8 mouse cellular contexts compared by ENCODE assay signal in genomic region chr17:56303847-56304586, GRCm38 (mm10). TPM values are rescaled to one million over a fixed set of nuclear protein-coding genes. Genes with fewer than 3 reads are reported as not detected.
DNase-seq lines count a peak whose midpoint lies in the region; ATAC-seq and TF ChIP-seq lines count a peak whose summit lies in the region.

No protein-coding gene starts in this region.

- under 1% methylated on average over 68 of the region's 68 CpGs for WGBS in hindbrain, embryonic 11.5 days
- 0% methylated on average over 67 of the region's 68 CpGs for WGBS in lung, postnatal 0 days

- TF ChIP-seq EP300 in lung, postnatal 0 days (IDR thresholded peaks at IDR 0.05): no peak

- no peaks in the 10 kb centered on the region for H3K9me3 ChIP-seq in hindbrain, embryonic 11.5 days (ENCODE audit: control insufficient read depth, low read length)
- H3K9me3 ChIP-seq in lung, postnatal 0 days (ENCODE audit: low read length): no peaks in the 10 kb centered on the region

- TF ChIP-seq CTCF in lung, postnatal 0 days (IDR thresholded peaks at IDR 0.05): no peak

- H3K4me2 ChIP-seq in hindbrain, embryonic 11.5 days (replicated peaks; ENCODE audit: low read depth, low read length): peak overlapping the region; percentile 95
- H3K4me2 ChIP-seq in lung, postnatal 0 days (replicated peaks; ENCODE audit: low read depth, low read length): peak overlapping the region; percentile 99

- peak overlapping the region; percentile 79 for H3K9ac ChIP-seq in hindbrain, embryonic 11.5 days (ENCODE audit: low read depth, low read length)
- H3K9ac ChIP-seq in lung, postnatal 0 days (replicated peaks; ENCODE audit: low read depth): peak overlapping the region; percentile 36

- H3K4me1 ChIP-seq in hindbrain, embryonic 11.5 days (replicated peaks; ENCODE audit: control insufficient read depth, insufficient read depth, low read length): peaks cover 16% of the 10 kb centered on the region
- H3K4me1 ChIP-seq in lung, postnatal 0 days (ENCODE audit: insufficient read depth, low read depth, low read length): peaks cover 17% of the 10 kb centered on the region

- no peaks in the 10 kb centered on the region for H3K27me3 ChIP-seq in hindbrain, embryonic 11.5 days (ENCODE audit: control insufficient read depth, insufficient read depth, low read length)
- H3K27me3 ChIP-seq in lung, postnatal 0 days (replicated peaks; ENCODE audit: insufficient read depth, low read length): no peaks in the 10 kb centered on the region

- DNase-seq in NIH3T3 (ENCODE audit: low read depth): peak; percentile 98
- DNase-seq in cerebellum, adult 9-11 months: peak; percentile 90
- peak; percentile 79 to 93 for DNase-seq in frontal cortex, adult 2 months (ENCODE audit: extremely low spot score in 1 of 2, low spot score in 1 of 2)
- DNase-seq in hindbrain, embryonic 11.5 days (ENCODE audit: low spot score): peak; percentile 98
- DNase-seq in layer of hippocampus, adult 9-11 months: peak; percentile 92
- peak; percentile 97 for DNase-seq in lung, postnatal 0 days (ENCODE audit: low spot score)
- peak; percentile 93 for DNase-seq in ovary, postnatal 10 days (ENCODE audit: low spot score)
- DNase-seq in thymus, postnatal 0 days (ENCODE audit: low spot score): peak; percentile 98

- peak overlapping the region; percentile 82 for H3K27ac ChIP-seq in hindbrain, embryonic 11.5 days (ENCODE audit: low read depth, low read length)
- H3K27ac ChIP-seq in lung, postnatal 0 days (ENCODE audit: low read length): peak overlapping the region; percentile 38; the same call in 1 of the 2 replicates

- H3K36me3 ChIP-seq in hindbrain, embryonic 11.5 days (ENCODE audit: control insufficient read depth, insufficient read depth, low read length): no peaks in the 10 kb centered on the region
- H3K36me3 ChIP-seq in lung, postnatal 0 days (ENCODE audit: insufficient read depth, low read length): no peaks in the 10 kb centered on the region

- peak overlapping the region; percentile 71 for H3K4me3 ChIP-seq in hindbrain, embryonic 11.5 days (ENCODE audit: low read depth, low read length)
- peak overlapping the region; percentile 69 for H3K4me3 ChIP-seq in lung, postnatal 0 days (ENCODE audit: low read depth, low read length)

- peak; percentile 92 for ATAC-seq in hindbrain, embryonic 11.5 days (ENCODE audit: low FRiP score)
- peak; percentile 97 for ATAC-seq in lung, postnatal 0 days

RNA-seq across cellular contexts. Expression of gene Uhrf1, which starts 0.9 kb away (rescaled TPM):
- polyA plus RNA-seq in frontal cortex, adult 2 months (2012; rRNA removed): 1.8 and 2.1 TPM in 2 replicates
- polyA plus RNA-seq in hindbrain, embryonic 11.5 days (2014; fragmentation: Nextera tagmentation; extraction: Ambion mirVana): 77.7 and 95.9 TPM in 2 replicates
- 7.0 and 8.4 TPM in 2 replicates for polyA plus RNA-seq in lung, postnatal 0 days (2015; fragmentation: Nextera tagmentation; extraction: Ambion mirVana)
- 234 and 264 TPM in 2 replicates for polyA plus RNA-seq in thymus, postnatal 0 days (2015; fragmentation: Nextera tagmentation; extraction: Ambion mirVana)

RNA-seq across cellular contexts. Expression of gene Arrdc5, which starts 3.9 kb away (rescaled TPM):
- polyA plus RNA-seq in frontal cortex, adult 2 months (2012; rRNA removed): not detected in 2 replicates
- polyA plus RNA-seq in hindbrain, embryonic 11.5 days (2014; fragmentation: Nextera tagmentation; extraction: Ambion mirVana): not detected in 2 replicates
- polyA plus RNA-seq in lung, postnatal 0 days (2015; fragmentation: Nextera tagmentation; extraction: Ambion mirVana): not detected in 2 replicates
- polyA plus RNA-seq in thymus, postnatal 0 days (2015; fragmentation: Nextera tagmentation; extraction: Ambion mirVana): 0.84 and 1.8 TPM in 2 replicates

RNA-seq across cellular contexts. Expression of gene Plin3, which starts 11.3 kb away (rescaled TPM):
- 10.8 and 11.2 TPM in 2 replicates for polyA plus RNA-seq in frontal cortex, adult 2 months (2012; rRNA removed)
- polyA plus RNA-seq in hindbrain, embryonic 11.5 days (2014; fragmentation: Nextera tagmentation; extraction: Ambion mirVana): 25.0 and 26.2 TPM in 2 replicates
- polyA plus RNA-seq in lung, postnatal 0 days (2015; fragmentation: Nextera tagmentation; extraction: Ambion mirVana): 95.3 and 99.3 TPM in 2 replicates
- polyA plus RNA-seq in thymus, postnatal 0 days (2015; fragmentation: Nextera tagmentation; extraction: Ambion mirVana): 59.5 TPM in 2 replicates

RNA-seq across cellular contexts. Expression of gene Kdm4b, which starts 21.8 kb away (rescaled TPM):
- 43.8 and 49.9 TPM in 2 replicates for polyA plus RNA-seq in frontal cortex, adult 2 months (2012; rRNA removed)
- 33.7 and 39.0 TPM in 2 replicates for polyA plus RNA-seq in hindbrain, embryonic 11.5 days (2014; fragmentation: Nextera tagmentation; extraction: Ambion mirVana)
- 19.7 and 22.4 TPM in 2 replicates for polyA plus RNA-seq in lung, postnatal 0 days (2015; fragmentation: Nextera tagmentation; extraction: Ambion mirVana)
- polyA plus RNA-seq in thymus, postnatal 0 days (2015; fragmentation: Nextera tagmentation; extraction: Ambion mirVana): 25.9 and 28.0 TPM in 2 replicates

RNA-seq across cellular contexts. Expression of gene Ticam1, which starts 27.4 kb away (rescaled TPM):
- 4.5 and 5.0 TPM in 2 replicates for polyA plus RNA-seq in frontal cortex, adult 2 months (2012; rRNA removed)
- polyA plus RNA-seq in hindbrain, embryonic 11.5 days (2014; fragmentation: Nextera tagmentation; extraction: Ambion mirVana): 2.1 and 2.7 TPM in 2 replicates
- polyA plus RNA-seq in lung, postnatal 0 days (2015; fragmentation: Nextera tagmentation; extraction: Ambion mirVana): 3.5 and 4.1 TPM in 2 replicates
- 2.5 and 3.0 TPM in 2 replicates for polyA plus RNA-seq in thymus, postnatal 0 days (2015; fragmentation: Nextera tagmentation; extraction: Ambion mirVana)

Comparison
In these comparisons a context has a peak if more than half of its experiments do, and no peak if none do; other contexts are left out.
1. Peak in every context shown above with its lines: DNase-seq, ATAC-seq, H3K4me3 ChIP-seq and H3K27ac ChIP-seq.